Mouse (Mus musculus): ENCODE measurements around the gene Dok3. TPM values are rescaled to one million over a fixed set of nuclear protein-coding genes. Genes with fewer than 3 reads are reported as not detected.

Dok3 gene
- polyA plus RNA-seq, 1 experiment from 2014 or later, result 10.9 TPM

- H3K9ac ChIP-seq (ENCODE audit: low read depth, low read length), result peak overlapping the region; percentile 20; the same call in 1 of the 2 replicates
- H3K4me2 ChIP-seq (ENCODE audit: low read depth, low read length), result peak overlapping the region; percentile 32; the same call in 1 of the 2 replicates
- peaks cover 35% of the 10 kb centered on the region for H3K4me1 ChIP-seq (ENCODE audit: control insufficient read depth, low read depth, low read length)
- H3K27me3 ChIP-seq (ENCODE audit: control insufficient read depth, insufficient read depth, low read depth, low read length), result no peaks in the 10 kb centered on the region
- H3K4me3 ChIP-seq (ENCODE audit: low read depth, low read length), result peak overlapping the region; percentile 44
- peak overlapping the region; percentile 77 for H3K27ac ChIP-seq (ENCODE audit: low read length)
- peaks cover 4% of the 10 kb centered on the region for H3K36me3 ChIP-seq (ENCODE audit: control insufficient read depth, insufficient read depth)
- 21% methylated on average over 18 of the region's 18 CpGs for WGBS (ENCODE audit: insufficient replicate concordance)
- no peaks in the 10 kb centered on the region for H3K9me3 ChIP-seq (replicated peaks; ENCODE audit: control insufficient read depth, low read length)
- peak; percentile 52 for ATAC-seq (ENCODE audit: low read depth)
Observed at GRCm38 (mm10) chr13:55527834-55528772, 993 bp downstream of the Dok3 start.

GRCm38 (mm10) chr13:55527212-55527611 lies 1.9 kb downstream of the Dok3 start:
- peaks cover 35% of the 10 kb centered on the region for H3K4me1 ChIP-seq (ENCODE audit: control insufficient read depth, low read depth, low read length)
- no peak for ATAC-seq (ENCODE audit: low read depth)
- H3K9ac ChIP-seq (ENCODE audit: low read depth, low read length), result 0 out of 2 replicates have a peak overlapping the region, but pooled peaks have one; percentile 18
- H3K36me3 ChIP-seq (ENCODE audit: control insufficient read depth, insufficient read depth), result peaks cover 2% of the 10 kb centered on the region
- H3K27me3 ChIP-seq (ENCODE audit: control insufficient read depth, insufficient read depth, low read depth, low read length), result no peaks in the 10 kb centered on the region
- WGBS (ENCODE audit: insufficient replicate concordance), result 47% methylated on average over 16 of the region's 16 CpGs
- H3K4me2 ChIP-seq (ENCODE audit: low read depth, low read length), result peak overlapping the region; percentile 19; the same call in 1 of the 2 replicates
- H3K9me3 ChIP-seq (replicated peaks; ENCODE audit: control insufficient read depth, low read length), result no peaks in the 10 kb centered on the region
- peak overlapping the region; percentile 34 for H3K4me3 ChIP-seq (ENCODE audit: low read depth, low read length)
- H3K27ac ChIP-seq (ENCODE audit: low read length), result peak overlapping the region; percentile 55

DNA sequence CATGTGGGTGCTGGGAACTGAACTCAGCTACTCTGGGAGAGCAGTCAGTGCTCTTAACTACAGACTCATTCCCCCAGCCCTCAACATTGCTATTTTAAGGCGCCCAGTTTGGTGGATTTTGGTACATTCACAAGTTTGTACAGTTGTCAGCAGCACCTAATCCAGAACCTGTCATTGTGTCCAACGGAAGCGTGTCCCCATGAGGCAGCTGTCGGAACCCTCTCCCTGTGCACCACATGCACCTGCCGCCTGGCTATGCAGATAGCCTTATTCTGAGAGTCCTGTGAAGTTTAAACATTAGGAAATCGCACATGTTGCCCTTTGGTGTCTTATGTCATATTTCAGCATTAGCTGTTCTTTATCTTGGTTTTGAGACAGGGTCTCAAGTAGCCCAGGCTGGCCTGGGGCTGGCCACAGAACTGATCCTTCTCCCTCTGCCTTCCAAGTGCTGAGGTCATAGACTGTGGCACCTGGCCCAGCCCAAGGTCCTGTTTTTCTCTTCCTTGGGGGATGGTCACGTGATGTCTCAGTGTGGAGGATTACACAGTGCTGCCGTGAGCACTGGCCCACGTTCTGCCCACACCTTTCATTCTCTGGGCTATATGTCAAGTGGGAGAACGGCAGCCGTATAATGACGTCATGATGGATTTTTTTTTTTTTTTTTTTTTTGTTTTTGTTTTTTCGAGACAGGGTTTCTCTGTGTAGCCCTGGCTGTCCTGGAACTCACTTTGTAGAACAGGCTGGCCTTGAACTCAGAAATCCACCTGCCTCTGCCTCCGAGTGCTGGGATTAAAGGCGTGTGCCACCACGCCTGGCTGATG lies 3.2 kb downstream of the Dok3 start:
- no peak overlapping the region for H3K9ac ChIP-seq (ENCODE audit: low read depth, low read length)
- peaks cover 35% of the 10 kb centered on the region for H3K4me1 ChIP-seq (ENCODE audit: control insufficient read depth, low read depth, low read length)
- no peak overlapping the region for H3K27ac ChIP-seq (ENCODE audit: low read length)
- H3K4me3 ChIP-seq (ENCODE audit: low read depth, low read length), result no peak overlapping the region
- no peak overlapping the region for H3K4me2 ChIP-seq (ENCODE audit: low read depth, low read length)
- H3K27me3 ChIP-seq (ENCODE audit: control insufficient read depth, insufficient read depth, low read depth, low read length), result no peaks in the 10 kb centered on the region
- no peak for ATAC-seq (ENCODE audit: low read depth)
- WGBS (ENCODE audit: insufficient replicate concordance), result 66% methylated on average over 16 of the region's 16 CpGs
- no peaks in the 10 kb centered on the region for H3K9me3 ChIP-seq (replicated peaks; ENCODE audit: control insufficient read depth, low read length)
- H3K36me3 ChIP-seq (ENCODE audit: control insufficient read depth, insufficient read depth), result no peaks in the 10 kb centered on the region; the same call in none of the 2 replicates

GRCm38 (mm10) chr13:55523951-55524600 lies 5.0 kb downstream of the Dok3 start:
- no peak for ATAC-seq (ENCODE audit: low read depth)
- Histone ChIP-seq H3K4me1 (ENCODE audit: control insufficient read depth, low read depth, low read length) (peaks cover 20% of the 10 kb centered on the region), H3K9ac (ENCODE audit: low read depth, low read length) (no peak overlapping the region), H3K9me3 (replicated peaks; ENCODE audit: control insufficient read depth, low read length) (peaks cover 3% of the 10 kb centered on the region; the same call in 1 of the 2 replicates), H3K36me3 (ENCODE audit: control insufficient read depth, insufficient read depth) (no peaks in the 10 kb centered on the region), H3K27ac (ENCODE audit: low read length) (no peak overlapping the region), H3K4me2 (ENCODE audit: low read depth, low read length) (no peak overlapping the region), H3K4me3 (ENCODE audit: low read depth, low read length) (no peak overlapping the region), H3K27me3 (ENCODE audit: control insufficient read depth, insufficient read depth, low read depth, low read length) (no peaks in the 10 kb centered on the region)
- 82% methylated on average over 23 of the region's 23 CpGs for WGBS (ENCODE audit: insufficient replicate concordance)

DNA sequence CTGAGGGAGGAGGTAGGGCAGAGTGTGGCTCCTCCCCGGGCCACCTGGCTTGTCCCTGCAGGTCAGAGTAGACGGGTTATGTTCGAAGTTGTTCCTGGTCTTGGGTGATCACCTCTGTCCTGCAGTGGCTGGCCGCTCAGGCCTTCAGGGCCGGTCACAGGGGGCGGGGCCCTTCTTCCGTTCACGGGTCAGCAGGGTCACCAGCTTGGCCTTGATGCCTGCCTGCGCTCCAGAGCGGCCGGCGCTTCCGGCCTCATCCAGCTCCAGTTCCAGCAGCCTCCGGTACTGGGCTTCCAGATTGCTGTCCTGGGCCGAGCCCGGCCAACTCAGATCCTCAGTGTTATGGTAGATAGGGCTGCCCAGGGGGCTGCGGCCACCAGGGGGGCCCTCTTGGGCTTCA lies 5.8 kb downstream of the Dok3 start:
- Histone ChIP-seq H3K4me3 (ENCODE audit: low read depth, low read length) (no peak overlapping the region), H3K9ac (ENCODE audit: low read depth, low read length) (no peak overlapping the region), H3K9me3 (replicated peaks; ENCODE audit: control insufficient read depth, low read length) (peaks cover 3% of the 10 kb centered on the region; the same call in 1 of the 2 replicates), H3K27me3 (ENCODE audit: control insufficient read depth, insufficient read depth, low read depth, low read length) (no peaks in the 10 kb centered on the region), H3K27ac (ENCODE audit: low read length) (no peak overlapping the region), H3K4me1 (ENCODE audit: control insufficient read depth, low read depth, low read length) (peaks cover 14% of the 10 kb centered on the region), H3K36me3 (ENCODE audit: control insufficient read depth, insufficient read depth) (no peaks in the 10 kb centered on the region), H3K4me2 (ENCODE audit: low read depth, low read length) (no peak overlapping the region)
- ATAC-seq (ENCODE audit: low read depth), result peak; percentile 40
- whole genome bisulfite sequencing (ENCODE audit: insufficient replicate concordance), result 76% methylated on average over 17 of the region's 17 CpGs

- Histone ChIP-seq H3K27ac (ENCODE audit: low read length) (no peak overlapping the region), H3K4me2 (ENCODE audit: low read depth, low read length) (no peak overlapping the region), H3K36me3 (ENCODE audit: control insufficient read depth, insufficient read depth) (no peaks in the 10 kb centered on the region), H3K4me1 (ENCODE audit: control insufficient read depth, low read depth, low read length) (peaks cover 9% of the 10 kb centered on the region), H3K4me3 (ENCODE audit: low read depth, low read length) (no peak overlapping the region), H3K9me3 (replicated peaks; ENCODE audit: control insufficient read depth, low read length) (peaks cover 3% of the 10 kb centered on the region; the same call in 1 of the 2 replicates), H3K9ac (ENCODE audit: low read depth, low read length) (no peak overlapping the region), H3K27me3 (ENCODE audit: control insufficient read depth, insufficient read depth, low read depth, low read length) (no peaks in the 10 kb centered on the region)
- WGBS (ENCODE audit: insufficient replicate concordance), result 61% methylated on average over 8 of the region's 8 CpGs
- ATAC-seq (ENCODE audit: low read depth), result no peak
Observed at GRCm38 (mm10) chr13:55522730-55523129, 6.4 kb downstream of the Dok3 start.

DNA sequence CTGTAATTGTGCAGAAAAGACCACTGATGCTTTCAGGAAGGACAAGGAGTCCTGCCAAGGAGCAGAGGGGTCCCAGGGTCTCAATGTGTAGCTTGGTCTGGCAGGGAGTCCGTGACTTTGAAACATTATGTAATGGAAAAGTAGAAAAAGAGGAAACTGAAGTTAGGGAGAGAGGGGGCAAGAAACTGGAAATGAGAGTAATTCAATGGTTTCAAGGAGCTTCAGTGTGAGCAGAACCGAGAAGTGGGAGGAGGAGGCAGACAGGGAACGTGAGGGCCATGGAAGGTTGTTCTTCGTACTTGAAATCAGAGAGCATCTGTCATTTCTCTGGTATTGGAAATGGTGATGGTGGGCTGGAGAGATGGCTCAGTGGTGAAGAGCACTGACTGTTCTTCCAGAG lies 9.5 kb downstream of the Dok3 start:
- no peaks in the 10 kb centered on the region for H3K36me3 ChIP-seq (ENCODE audit: control insufficient read depth, insufficient read depth)
- H3K27me3 ChIP-seq (ENCODE audit: control insufficient read depth, insufficient read depth, low read depth, low read length), result no peaks in the 10 kb centered on the region
- H3K4me3 ChIP-seq (ENCODE audit: low read depth, low read length), result no peak overlapping the region
- H3K9ac ChIP-seq (ENCODE audit: low read depth, low read length), result no peak overlapping the region
- H3K9me3 ChIP-seq (replicated peaks; ENCODE audit: control insufficient read depth, low read length), result peaks cover 3% of the 10 kb centered on the region; the same call in 1 of the 2 replicates
- no peak for ATAC-seq (ENCODE audit: low read depth)
- no peak overlapping the region for H3K27ac ChIP-seq (ENCODE audit: low read length)
- no peak overlapping the region for H3K4me2 ChIP-seq (ENCODE audit: low read depth, low read length)
- H3K4me1 ChIP-seq (ENCODE audit: control insufficient read depth, low read depth, low read length), result peaks cover 3% of the 10 kb centered on the region; the same call in 1 of the 2 replicates
- 35% methylated on average over 4 of the region's 4 CpGs for WGBS (ENCODE audit: insufficient replicate concordance)

DNA sequence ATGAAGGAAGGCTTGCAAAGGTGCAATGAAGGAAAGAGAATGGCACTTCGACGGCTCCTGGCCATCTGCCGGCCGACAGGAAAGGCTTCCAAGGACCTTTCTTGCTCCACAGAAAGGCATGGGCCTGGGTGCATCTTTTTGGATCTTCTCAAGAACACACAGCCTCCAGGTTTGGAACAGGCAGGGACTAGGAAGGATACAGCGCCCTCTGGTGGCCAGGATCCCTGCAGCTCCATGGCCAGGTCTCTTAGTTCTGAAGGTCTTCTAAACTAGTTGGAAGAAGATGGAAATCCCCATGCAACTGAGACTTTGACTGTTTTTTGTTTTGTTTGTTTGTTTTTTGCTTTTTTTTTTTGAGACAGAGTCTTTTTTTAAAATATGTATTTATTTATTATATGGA lies 12.1 kb downstream of the Dok3 start:
- ATAC-seq (ENCODE audit: low read depth), result no peak
- WGBS (ENCODE audit: insufficient replicate concordance), result 2% methylated on average over 5 of the region's 5 CpGs

More for the DNA sequence above, 12.1 kb downstream of the Dok3 start:
- Histone ChIP-seq H3K4me1 (ENCODE audit: control insufficient read depth, low read depth, low read length) (peaks cover 9% of the 10 kb centered on the region), H3K9me3 (replicated peaks; ENCODE audit: control insufficient read depth, low read length) (peaks cover 3% of the 10 kb centered on the region; the same call in 1 of the 2 replicates), H3K36me3 (ENCODE audit: control insufficient read depth, insufficient read depth) (no peaks in the 10 kb centered on the region), H3K4me2 (ENCODE audit: low read depth, low read length) (no peak overlapping the region), H3K9ac (ENCODE audit: low read depth, low read length) (no peak overlapping the region), H3K27me3 (ENCODE audit: control insufficient read depth, insufficient read depth, low read depth, low read length) (no peaks in the 10 kb centered on the region), H3K27ac (ENCODE audit: low read length) (no peak overlapping the region), H3K4me3 (ENCODE audit: low read depth, low read length) (no peak overlapping the region)
